Mouse (Mus musculus): ENCODE data around the gene Olfr312. TPM values are rescaled to one million over a fixed set of nuclear protein-coding genes. Genes with fewer than 3 reads are reported as not detected.

Gene Olfr312
- total RNA-seq, 2 experiments from 2014 or later: not detected

- peak; percentile 78 for DNase-seq
Observed at GRCm38 (mm10) chr11:58867039-58867953, 38.3 kb downstream of the Olfr312 start, which contains the start of gene 2810021J22Rik. Gene 2810021J22Rik, plus strand, starts transcription at chr11:58867216.

- DNase-seq: no peak
Observed at GRCm38 (mm10) chr11:58867954-58868330, 38.9 kb downstream of the Olfr312 start.

GRCm38 (mm10) chr11:58870961-58871360 lies 41.9 kb downstream of the Olfr312 start:
- no peak for DNase-seq

- DNase-seq: no peak
Observed at GRCm38 (mm10) chr11:58883756-58884155, 54.7 kb downstream of the Olfr312 start.

Other genes with a start within 250 kb of the Olfr312 start
- not detected for gene Olfr324, start 234.1 kb upstream of the Olfr312 start, total RNA-seq (2021)
- gene 2210407C18Rik, start 213.2 kb upstream of the Olfr312 start, total RNA-seq (2021): not detected
- gene Olfr323, start 198.7 kb upstream of the Olfr312 start, total RNA-seq (2021): not detected
- under 1 TPM in 1 of 2 experiments, not detected in 1; 0.23 TPM for gene Trim58, start 188.8 kb upstream of the Olfr312 start, total RNA-seq (2021)
- not detected for gene Olfr322, start 170.5 kb upstream of the Olfr312 start, total RNA-seq (2021)
- gene Olfr320, start 148.1 kb upstream of the Olfr312 start, total RNA-seq (2021): not detected
- not detected for gene Olfr319, start 130.1 kb upstream of the Olfr312 start, total RNA-seq (2021)
- gene Olfr318, start 105.2 kb upstream of the Olfr312 start, total RNA-seq (2021): not detected
- gene Olfr317, start 90.0 kb upstream of the Olfr312 start, total RNA-seq (2021): not detected
- not detected for gene Olfr316, start 76.5 kb upstream of the Olfr312 start, total RNA-seq (2021)
- gene Olfr315, start 56.0 kb upstream of the Olfr312 start, total RNA-seq (2021): not detected
- not detected for gene Olfr314, start 46.3 kb upstream of the Olfr312 start, total RNA-seq (2021)
- not detected for gene Fam183b, start 27.3 kb upstream of the Olfr312 start, total RNA-seq (2021)
- not detected for gene Olfr313, start 14.2 kb upstream of the Olfr312 start, total RNA-seq (2021)
- gene Olfr311, start 10.0 kb downstream of the Olfr312 start, total RNA-seq (2021): not detected
- 1 to 10 TPM; 2.3 to 2.7 TPM for gene Gm12258, start 17.9 kb downstream of the Olfr312 start, total RNA-seq (2021)
- 1 to 10 TPM; 4.4 to 4.8 TPM for gene 2810021J22Rik, start 38.0 kb downstream of the Olfr312 start, total RNA-seq (2021)
- 1 to 10 TPM; 5.3 to 5.9 TPM for gene Zfp39, start 75.0 kb downstream of the Olfr312 start, total RNA-seq (2021)
- gene Btnl10, start 88.7 kb downstream of the Olfr312 start, total RNA-seq (2021): not detected
- 100 to 1,000 TPM; 161 to 165 TPM for gene Rnf187, start 109.7 kb downstream of the Olfr312 start, total RNA-seq (2021)
- gene Hist3h2ba, start 119.7 kb downstream of the Olfr312 start, total RNA-seq (2021): 10 to 100 TPM; 21.8 to 22.6 TPM
- 10 to 100 TPM; 46.8 to 50.0 TPM for gene Hist3h2a, start 125.4 kb downstream of the Olfr312 start, total RNA-seq (2021)
- under 1 TPM in 1 of 2 experiments, not detected in 1; 0.10 TPM for gene Trim17, start 125.4 kb downstream of the Olfr312 start, total RNA-seq (2021)
- gene Trim11, start 148.9 kb downstream of the Olfr312 start, total RNA-seq (2021): 10 to 100 TPM; 21.3 TPM

All from heart, postnatal 4 days (tissue).